ENCODE assay signal across 8 mouse cellular contexts in genomic region chr1:164307124-164307751, GRCm38 (mm10). TPM values are rescaled to one million over a fixed set of nuclear protein-coding genes. Genes with fewer than 3 reads are reported as not detected.
DNase-seq lines count a peak whose midpoint lies in the region; ATAC-seq lines count a peak whose summit lies in the region.

Blzf1 (minus strand) TSS chr1:164307489.

- ATAC-seq in hindbrain, embryonic 16.5 days: peak; percentile 99

- H3K9me3 ChIP-seq in hindbrain, embryonic 16.5 days (ENCODE audit: control insufficient read depth, low read length): no peaks in the 10 kb centered on the region

- WGBS in hindbrain, embryonic 16.5 days: under 1% methylated on average over 35 of the region's 35 CpGs
- WGBS in macrophage (ENCODE audit: missing documents): 1% methylated on average over 35 of the region's 35 CpGs

- H3K4me2 ChIP-seq in hindbrain, embryonic 16.5 days (ENCODE audit: low read length): peak within 1 kb of the TSS; percentile 89

- H3K79me2 ChIP-seq in macrophage (ENCODE audit: inconsistent target): peaks cover 34% of the 10 kb centered on the region

- peak within 1 kb of the TSS; percentile 74 for H3K4me3 ChIP-seq in hindbrain, embryonic 16.5 days (ENCODE audit: low read length)
- H3K4me3 ChIP-seq in macrophage (ENCODE audit: inconsistent target): peak within 1 kb of the TSS; percentile 96

- H3K27ac ChIP-seq in hindbrain, embryonic 16.5 days (ENCODE audit: low read depth, low read length): peak within 1 kb of the TSS; percentile 69
- H3K27ac ChIP-seq in macrophage: peak within 1 kb of the TSS; percentile 76

- H3K27me3 ChIP-seq in hindbrain, embryonic 16.5 days (replicated peaks; ENCODE audit: control insufficient read depth, insufficient read depth, low read length): no peaks in the 10 kb centered on the region

- H3K36me3 ChIP-seq in hindbrain, embryonic 16.5 days (ENCODE audit: control insufficient read depth, insufficient read depth, low read length): peaks cover 4% of the 10 kb centered on the region
- peaks cover 3% of the 10 kb centered on the region; the same call in 1 of the 2 replicates for H3K36me3 ChIP-seq in macrophage (ENCODE audit: inconsistent target)

- peaks cover 11% of the 10 kb centered on the region for H3K4me1 ChIP-seq in hindbrain, embryonic 16.5 days (ENCODE audit: control insufficient read depth, insufficient read depth, low read depth, low read length)

- peak within 1 kb of the TSS; percentile 76 for H3K9ac ChIP-seq in hindbrain, embryonic 16.5 days (ENCODE audit: low read depth, low read length)

- peak; percentile 94 for DNase-seq in WW6 (ENCODE audit: low read depth, low spot score)
- DNase-seq in cerebellum, postnatal 4 days (ENCODE audit: low spot score in 2 of 2): peak; percentile 92 to 96
- peak; percentile 98 for DNase-seq in gastrocnemius, adult 18-20 months (ENCODE audit: low spot score)
- DNase-seq in left cerebral cortex, adult 18-20 months (ENCODE audit: low spot score in 2 of 2): peak; percentile 97 to 99
- DNase-seq in right cerebral cortex, adult 18-20 months: peak; percentile 99
- peak; percentile 92 for DNase-seq in urinary bladder, postnatal 10 days (ENCODE audit: low spot score)

RNA-seq across cellular contexts. Expression of gene Blzf1, which starts in this region (rescaled TPM):
- total RNA-seq in gastrocnemius, adult 18-20 months (2021): 10 to 100 TPM; 24.1 to 25.6 TPM
- polyA plus RNA-seq in hindbrain, embryonic 16.5 days (2015; fragmentation: Nextera tagmentation; extraction: Ambion mirVana): 29.4 and 31.3 TPM in 2 replicates
- total RNA-seq in left cerebral cortex, adult 18-20 months (2021): 10 to 100 TPM; 22.0 to 23.6 TPM
- total RNA-seq in macrophage (2018; cell fraction: chromatin; rRNA removed): 10 to 100 TPM in 25 of 26 experiments, 1 to 10 TPM in 1; 9.6 to 40.3 (median 26.4) TPM
- 10 to 100 TPM; 10.2 to 24.3 (median 15.6) TPM for total RNA-seq in macrophage (2018; cell fraction: cytosol; rRNA removed)
- total RNA-seq in macrophage (2018; cell fraction: nucleus; rRNA removed): 10 to 100 TPM in 24 of 26 experiments, 1 to 10 TPM in 2; 8.2 to 29.7 (median 18.3) TPM
- polyA plus RNA-seq in macrophage (2018): 10.0 to 21.5 TPM (median 13.1 TPM) in 3 replicates

Comparison
In these comparisons a context has a peak if more than half of its experiments do, and no peak if none do; other contexts are left out.
1. Peak in every context shown above with its lines: DNase-seq, ATAC-seq, H3K4me3 ChIP-seq and H3K27ac ChIP-seq.